Mouse (Mus musculus): Measurements from ENCODE around the gene Vps35.

Gene Vps35

DNA sequence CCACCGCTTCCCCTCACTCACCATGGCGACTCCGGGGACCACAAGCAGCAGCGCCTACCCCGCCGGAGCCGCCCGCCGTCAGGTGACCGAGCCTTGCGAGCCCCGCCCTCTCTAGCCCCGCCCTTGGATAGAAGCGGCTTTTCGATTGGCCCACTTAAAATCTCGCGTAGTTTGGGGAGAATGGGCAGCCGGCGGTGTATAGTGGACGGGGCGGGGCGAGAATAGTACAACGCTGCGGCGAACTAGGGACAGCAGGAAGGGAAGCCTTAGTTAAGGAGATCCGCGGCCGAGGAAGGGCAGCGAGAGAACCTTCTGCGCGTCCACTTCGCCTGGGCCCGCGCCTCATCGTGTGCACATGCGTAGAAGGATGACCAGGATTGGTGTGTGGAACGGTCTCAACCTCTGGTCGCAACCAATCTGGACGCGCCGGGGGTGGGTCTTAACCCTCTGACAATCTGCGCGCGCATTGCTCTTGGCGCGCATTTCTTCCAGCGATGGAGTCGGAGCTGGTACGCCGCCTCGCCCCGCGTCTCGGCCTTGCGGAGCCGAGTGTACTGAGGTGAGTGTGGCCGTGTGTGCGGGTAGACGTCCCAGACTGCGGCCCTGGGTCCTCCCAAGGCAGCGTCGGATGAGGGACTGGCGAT is at the start of gene Vps35, which contains the start of gene Orc6:
Vps35 (minus strand) TSS at position 369 of the 644 bp plus-strand sequence.
Orc6 (plus strand) TSS at position 199 of the 644 bp plus-strand sequence.
- peak; percentile 97 for DNase-seq

- no peak for DNase-seq
Observed at GRCm38 (mm10) chr8:85339871-85340573, 40.4 kb upstream of the Vps35 start.

GRCm38 (mm10) chr8:85337681-85338080 is 38.1 kb upstream of the Vps35 start:
- DNase-seq = no peak

GRCm38 (mm10) chr8:85336211-85336933 is 36.8 kb upstream of the Vps35 start:
- no peak for DNase-seq

DNA sequence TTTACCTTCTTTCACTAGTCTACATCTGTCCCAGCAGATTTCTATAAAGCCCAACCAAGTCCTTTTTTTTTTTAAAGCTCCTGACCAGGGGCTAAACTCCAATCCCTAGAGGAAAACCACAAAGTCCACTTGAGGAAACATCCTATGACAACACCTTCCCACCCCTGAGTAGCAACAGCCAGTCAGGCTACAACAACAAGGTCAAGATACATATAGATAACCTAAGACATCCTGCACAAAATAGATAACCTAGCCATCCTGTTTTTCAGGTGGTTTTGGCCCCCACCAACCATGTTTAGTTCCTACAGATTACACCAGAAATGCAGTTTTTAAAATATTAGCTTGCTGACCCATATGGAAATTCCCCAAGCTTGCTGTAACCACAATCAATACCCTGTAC is 35.5 kb upstream of the Vps35 start:
- peak; percentile 30 for DNase-seq

DNA sequence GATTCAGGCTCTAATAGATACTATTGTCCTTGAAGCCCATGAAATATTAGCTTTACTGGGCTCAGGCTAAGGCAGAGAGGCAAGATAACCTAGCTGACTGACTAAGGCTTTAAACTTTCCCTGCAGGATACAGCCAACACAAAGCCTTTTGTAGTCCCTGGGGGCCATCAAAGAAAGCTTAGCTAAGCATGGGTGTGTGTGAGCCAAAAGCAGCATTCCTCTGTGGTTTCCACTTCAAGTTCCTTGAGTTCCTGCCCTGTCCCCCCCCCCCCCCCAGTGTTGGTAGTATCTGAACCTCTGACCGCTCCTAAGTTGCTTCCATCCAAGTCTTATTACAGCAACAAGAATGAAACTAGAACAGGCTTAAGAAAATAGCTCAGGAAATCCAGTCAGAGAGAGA is 29.9 kb upstream of the Vps35 start:
- peak; percentile 38 for DNase-seq

- no peak for DNase-seq
Observed at GRCm38 (mm10) chr8:85327036-85327435, 27.4 kb upstream of the Vps35 start.

GRCm38 (mm10) chr8:85323084-85323483 is 23.5 kb upstream of the Vps35 start:
- no peak for DNase-seq

- DNase-seq = no peak
Observed at GRCm38 (mm10) chr8:85321981-85322380, 22.4 kb upstream of the Vps35 start.

- no peak for DNase-seq
Observed at GRCm38 (mm10) chr8:85318534-85318933, 18.9 kb upstream of the Vps35 start.

DNA sequence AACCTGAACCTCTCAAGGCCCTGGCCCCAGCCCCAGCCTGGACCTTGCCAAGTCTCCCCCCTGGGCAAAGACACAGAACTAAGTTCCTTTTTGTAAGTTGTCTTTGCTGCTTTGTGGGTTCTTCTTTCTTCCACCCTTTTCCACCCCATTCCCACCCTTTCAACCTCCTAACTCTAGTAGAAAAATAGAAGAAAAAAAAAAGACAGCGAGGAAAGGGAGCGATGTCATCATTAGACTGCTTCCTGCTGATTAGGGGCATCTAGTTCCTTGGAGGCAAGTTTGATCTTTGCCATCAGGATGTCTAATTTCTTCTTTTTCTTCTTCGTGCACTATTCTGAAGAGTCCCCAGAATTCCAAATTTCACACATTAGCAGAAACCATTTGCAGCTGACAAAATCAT is 13.4 kb upstream of the Vps35 start:
- no peak for DNase-seq

DNA sequence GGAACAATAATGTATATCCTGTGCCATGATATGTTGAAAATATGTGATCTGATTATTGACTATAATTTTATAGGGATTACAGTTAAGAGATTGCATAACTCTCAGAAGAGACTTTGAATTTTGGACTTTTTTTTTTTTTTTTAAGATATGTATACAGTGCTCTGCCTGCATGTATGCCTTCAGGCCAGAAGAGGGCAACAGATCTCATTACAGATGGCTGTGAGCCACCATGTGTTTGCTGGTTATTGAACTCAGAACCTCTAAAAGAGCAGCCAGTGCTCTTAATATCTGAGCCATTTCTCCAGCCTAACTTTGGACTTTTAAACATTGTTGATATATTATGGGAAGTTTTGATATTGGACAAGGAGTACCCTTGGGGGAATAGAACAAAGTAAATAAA is 12.1 kb upstream of the Vps35 start:
- DNase-seq = peak; percentile 56

DNA sequence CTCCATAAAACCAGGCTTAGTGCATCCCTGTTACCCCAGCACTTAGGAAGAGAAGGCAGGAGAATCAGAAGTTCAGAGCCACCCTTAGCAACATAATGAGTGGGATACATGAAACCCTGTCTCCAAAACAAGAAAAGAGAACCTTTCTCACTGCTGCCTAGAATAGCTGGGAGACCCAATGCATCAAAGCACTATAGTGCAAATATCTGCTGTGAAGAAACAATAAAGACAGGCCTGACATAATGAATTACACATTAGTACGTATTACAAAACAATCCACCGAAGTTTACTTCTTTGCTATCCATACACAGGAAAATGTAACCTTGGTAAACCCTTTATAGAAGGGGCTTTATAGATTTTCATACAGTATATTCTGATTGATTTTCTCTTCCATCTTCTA is 9.0 kb upstream of the Vps35 start:
- no peak for DNase-seq

DNA sequence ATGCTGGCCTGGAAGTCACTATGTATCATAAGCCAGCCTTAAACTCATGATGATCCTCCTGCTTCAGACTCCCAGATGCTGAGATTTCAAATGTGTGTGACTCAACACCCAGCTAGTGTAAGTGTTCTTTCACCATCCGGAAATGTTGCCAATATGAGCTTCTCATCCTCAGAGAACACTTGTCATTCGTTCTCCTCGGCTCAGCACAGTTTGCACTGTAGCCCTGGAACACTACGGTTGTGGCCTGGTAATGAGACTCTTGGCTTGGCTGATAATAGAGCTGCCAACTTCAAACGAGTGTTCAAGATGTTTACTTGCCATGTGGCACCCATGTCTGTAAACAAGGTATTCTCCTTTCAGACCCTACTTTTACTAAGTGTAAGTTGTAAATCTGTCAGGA is 3.9 kb upstream of the Vps35 start:
- DNase-seq = no peak

DNA sequence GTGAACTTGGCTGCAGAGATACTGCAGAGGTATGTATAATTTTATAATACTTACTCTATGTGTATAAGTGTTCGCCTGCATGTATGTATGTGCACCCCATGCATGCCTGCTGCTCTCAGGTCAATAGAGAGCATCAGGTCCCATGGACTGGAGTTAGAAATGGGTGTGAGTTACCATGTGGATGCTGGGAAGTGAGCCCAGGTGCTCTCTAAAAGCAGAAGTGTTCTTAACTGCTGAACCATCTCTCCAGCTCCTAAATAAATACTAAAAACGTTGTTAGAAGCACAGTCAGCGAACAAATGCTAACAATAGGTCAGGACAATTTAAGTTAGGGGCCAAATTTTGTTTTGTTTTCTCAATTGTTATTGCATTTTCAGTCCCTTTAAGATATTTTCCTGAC is 3.3 kb upstream of the Vps35 start:
- DNase-seq = no peak

GRCm38 (mm10) chr8:85301941-85302340 is 2.3 kb upstream of the Vps35 start:
- no peak for DNase-seq

GRCm38 (mm10) chr8:85298600-85299433 is 785 bp downstream of the Vps35 start:
- peak; percentile 11 for DNase-seq

- no peak for DNase-seq
Observed at GRCm38 (mm10) chr8:85286846-85287245, 12.8 kb downstream of the Vps35 start.

DNA sequence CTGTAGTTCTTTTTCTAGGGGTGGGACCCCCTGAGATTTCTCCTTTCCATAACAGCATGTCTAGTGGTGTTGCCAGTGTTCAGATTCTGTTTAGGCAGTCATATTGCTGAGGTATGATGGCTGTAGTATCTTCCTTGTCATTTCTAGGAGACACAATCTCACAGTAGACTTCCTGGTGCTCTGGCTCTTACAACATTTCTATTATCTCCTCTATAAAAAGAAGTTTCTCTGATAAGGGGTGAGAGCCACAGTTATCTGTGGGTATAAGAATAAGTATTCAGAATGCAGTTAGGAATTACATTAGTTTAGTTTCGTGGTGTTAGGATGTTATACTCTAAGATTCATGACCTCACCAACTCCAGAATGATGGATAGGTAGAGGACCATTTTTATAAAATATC is 72.3 kb downstream of the Vps35 start:
- no peak for DNase-seq

- DNase-seq = no peak
Observed at GRCm38 (mm10) chr8:85225688-85226087, 73.9 kb downstream of the Vps35 start, which contains the start of gene Olfr371. Gene Olfr371, plus strand, starts transcription at chr8:85225988.

GRCm38 (mm10) chr8:85220992-85221391 is 78.6 kb downstream of the Vps35 start:
- DNase-seq = no peak

DNA sequence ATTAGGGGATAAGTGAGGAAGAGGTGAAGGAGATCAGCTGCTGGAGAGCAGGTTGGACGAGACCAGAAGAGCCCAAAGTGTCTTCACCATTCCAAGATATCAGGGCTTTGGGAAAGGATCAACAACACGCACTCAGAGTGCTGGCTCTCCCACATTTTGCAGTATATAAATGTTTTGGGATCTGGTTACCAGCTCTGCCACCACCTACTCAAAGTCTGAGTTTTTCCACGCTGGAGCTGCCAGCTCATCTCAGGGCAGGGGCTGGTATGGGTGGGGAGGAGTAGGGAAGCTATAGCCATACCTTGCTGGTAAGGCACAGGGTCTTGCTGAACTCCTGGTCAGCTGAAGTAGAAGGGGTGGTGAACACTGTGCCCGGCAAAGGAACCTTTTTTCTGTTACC is 79.4 kb downstream of the Vps35 start:
- DNase-seq = no peak

All from kidney, adult 9 months (tissue).